Mouse (Mus musculus) erythroblast, embryonic 14.5 days (primary cell): ENCODE data around the gene Sox2. TPM values are rescaled to one million over a fixed set of nuclear protein-coding genes. Genes with fewer than 3 reads are reported as not detected.

Source experiments
- H3K27me3 ChIP-seq: 2 replicates; pipeline ENCODE4 v1.6.1; 2012; ENCODE audit warnings: inconsistent platforms; ENCODE audit not compliant: control insufficient read depth
- H3K36me3 ChIP-seq: 2 replicates; pipeline ENCODE4 v1.6.1; 2012; ENCODE audit warnings: mild to moderate bottlenecking, inconsistent platforms; ENCODE audit not compliant: control insufficient read depth
- H3K4me1 ChIP-seq: 2 replicates; pipeline ENCODE4 v1.6.1; 2012; ENCODE audit warnings: inconsistent platforms; ENCODE audit not compliant: control insufficient read depth
- H3K4me3 ChIP-seq: replicated peaks from 2 replicates; pipeline ENCODE3; 2012; ENCODE audit warnings: moderate library complexity, mild to moderate bottlenecking, inconsistent platforms
- H3K9me3 ChIP-seq: 2 replicates; pipeline ENCODE4 v1.6.1; 2012; ENCODE audit warnings: low read length, inconsistent platforms, mixed read lengths; ENCODE audit not compliant: control insufficient read depth
- GATA1 ChIP-seq: IDR thresholded peaks from 2 replicates; pipeline ENCODE4 v1.6.1; 2012; ENCODE audit warnings: low read length, inconsistent platforms, mixed read lengths
- TAL1 ChIP-seq: IDR thresholded peaks from 3 replicates; pipeline ENCODE4 v1.6.1; 2012; ENCODE audit warnings: low read length, inconsistent platforms, mixed read lengths
- polyA plus RNA-seq: library from polyadenylated mRNA; stranded (reverse); fragments of >175 nt; gene quantifications from 2 replicates; pipeline ENCODE4 v1.2.3, GENCODE M21; 2012

Gene Sox2
- polyA plus RNA-seq, 1 experiment: not detected

GRCm38 (mm10) chr3:34656813-34657700 is 6.9 kb downstream of the Sox2 start:
- H3K4me3 ChIP-seq: no peak overlapping the region
- peaks cover 98% of the 10 kb centered on the region for H3K27me3 ChIP-seq
- no peaks in the 10 kb centered on the region for H3K4me1 ChIP-seq
- H3K36me3 ChIP-seq: no peaks in the 10 kb centered on the region
- TF ChIP-seq TAL1: no peak
- TF ChIP-seq GATA1: no peak
- no peaks in the 10 kb centered on the region for H3K9me3 ChIP-seq

GRCm38 (mm10) chr3:34657701-34658090 is 7.5 kb downstream of the Sox2 start:
- Histone ChIP-seq H3K27me3 (peaks cover 98% of the 10 kb centered on the region), H3K36me3 (no peaks in the 10 kb centered on the region), H3K9me3 (no peaks in the 10 kb centered on the region), H3K4me3 (no peak overlapping the region), H3K4me1 (no peaks in the 10 kb centered on the region)
- TF ChIP-seq TAL1 (no peak), GATA1 (no peak)

GRCm38 (mm10) chr3:34658241-34658965 is 8.2 kb downstream of the Sox2 start:
- Histone ChIP-seq H3K27me3 (peaks cover 98% of the 10 kb centered on the region), H3K36me3 (no peaks in the 10 kb centered on the region), H3K4me3 (no peak overlapping the region), H3K4me1 (no peaks in the 10 kb centered on the region), H3K9me3 (no peaks in the 10 kb centered on the region)
- no peak for TF ChIP-seq TAL1
- no peak for TF ChIP-seq GATA1

GRCm38 (mm10) chr3:34658966-34659535 is 8.8 kb downstream of the Sox2 start:
- Histone ChIP-seq H3K9me3 (no peaks in the 10 kb centered on the region), H3K36me3 (no peaks in the 10 kb centered on the region), H3K4me3 (no peak overlapping the region), H3K27me3 (peaks cover 98% of the 10 kb centered on the region), H3K4me1 (no peaks in the 10 kb centered on the region)
- no peak for TF ChIP-seq TAL1
- no peak for TF ChIP-seq GATA1

GRCm38 (mm10) chr3:34659861-34660260 is 9.7 kb downstream of the Sox2 start:
- Histone ChIP-seq H3K9me3 (no peaks in the 10 kb centered on the region), H3K36me3 (no peaks in the 10 kb centered on the region), H3K4me3 (no peak overlapping the region), H3K27me3 (peaks cover 98% of the 10 kb centered on the region), H3K4me1 (no peaks in the 10 kb centered on the region)
- no peak for TF ChIP-seq TAL1
- TF ChIP-seq GATA1: no peak

- Histone ChIP-seq H3K27me3 (peaks cover 98% of the 10 kb centered on the region), H3K9me3 (no peaks in the 10 kb centered on the region), H3K4me1 (no peaks in the 10 kb centered on the region), H3K36me3 (no peaks in the 10 kb centered on the region), H3K4me3 (no peak overlapping the region)
- no peak for TF ChIP-seq TAL1
These were observed 10.5 kb downstream of the Sox2 start for GRCm38 (mm10) chr3:34660542-34661290.

- Histone ChIP-seq H3K9me3 (no peaks in the 10 kb centered on the region), H3K4me1 (no peaks in the 10 kb centered on the region), H3K36me3 (no peaks in the 10 kb centered on the region), H3K27me3 (peaks cover 98% of the 10 kb centered on the region), H3K4me3 (no peak overlapping the region)
- no peak for TF ChIP-seq TAL1
- TF ChIP-seq GATA1: no peak
These were observed 11.3 kb downstream of the Sox2 start for GRCm38 (mm10) chr3:34661341-34662007.

GRCm38 (mm10) chr3:34662008-34662711 is 12.0 kb downstream of the Sox2 start:
- Histone ChIP-seq H3K4me3 (no peak overlapping the region), H3K27me3 (peaks cover 98% of the 10 kb centered on the region), H3K9me3 (no peaks in the 10 kb centered on the region), H3K36me3 (no peaks in the 10 kb centered on the region), H3K4me1 (no peaks in the 10 kb centered on the region)
- TF ChIP-seq GATA1: no peak
- no peak for TF ChIP-seq TAL1
